Mouse (Mus musculus) stomach, postnatal 0 days (tissue): ENCODE data around the gene Mcf2l. TPM values are rescaled to one million over a fixed set of nuclear protein-coding genes. Genes with fewer than 3 reads are reported as not detected.

Source experiments
- ATAC-seq: fragments of 200-750 bp; cut with Nextera tagmentation; 2 replicates; pipeline ENCODE4 v1.8.0; 2017; ENCODE audit not compliant: low FRiP score, low TSS enrichment
- DNase-seq: peaks from one replicate; pipeline ENCODE4 v3.0.0-alpha.2; 2016; ENCODE audit warnings: low spot score
- H3K27ac ChIP-seq: fragments of 300-500 bp; sonication (generic); replicated peaks from 2 replicates; pipeline ENCODE4 v1.5.1; 2014; ENCODE audit warnings: mild to moderate bottlenecking, control low read depth
- H3K27me3 ChIP-seq: fragments of 300-500 bp; sonication (generic); 2 replicates; pipeline ENCODE4 v1.6.1; 2014; ENCODE audit warnings: low read length; ENCODE audit not compliant: control insufficient read depth, insufficient read depth
- H3K36me3 ChIP-seq: fragments of 300-500 bp; sonication (generic); 2 replicates; pipeline ENCODE4 v1.6.1; 2014; ENCODE audit warnings: low read length, mixed read lengths; ENCODE audit not compliant: control insufficient read depth, insufficient read depth
- H3K4me1 ChIP-seq: fragments of 300-500 bp; sonication (generic); replicated peaks from 2 replicates; pipeline ENCODE4 v1.6.1; 2014; ENCODE audit warnings: antibody characterized with exemption; ENCODE audit not compliant: control insufficient read depth, insufficient read depth
- H3K4me2 ChIP-seq: fragments of 300-500 bp; sonication (generic); replicated peaks from 2 replicates; pipeline ENCODE4 v1.6.1; 2014; ENCODE audit warnings: low read depth, mild to moderate bottlenecking, control low read depth, moderate library complexity
- H3K4me3 ChIP-seq: fragments of 300-500 bp; sonication (generic); 2 replicates; pipeline ENCODE4 v1.5.1; 2014; ENCODE audit warnings: low read depth, low read length, control low read depth
- H3K9ac ChIP-seq: fragments of 300-500 bp; sonication (generic); 2 replicates; pipeline ENCODE4 v1.6.1; 2014; ENCODE audit warnings: mild to moderate bottlenecking, low read length, control low read depth, mixed read lengths
- H3K9me3 ChIP-seq: fragments of 300-500 bp; sonication (generic); 2 replicates; pipeline ENCODE4 v1.6.1; 2016; ENCODE audit warnings: low read length; ENCODE audit not compliant: control insufficient read depth
- CTCF ChIP-seq: IDR thresholded peaks from 2 replicates; pipeline ENCODE4 v1.5.1; 2016; ENCODE audit warnings: antibody characterized with exemption, low read depth, mild to moderate bottlenecking, moderate library complexity
- EP300 ChIP-seq: optimal IDR thresholded peaks from 2 replicates; pipeline ENCODE3; 2016; ENCODE audit warnings: antibody characterized with exemption
- WGBS: fragments of 180-500 bp; shearing (Covaris S2); extraction: QIAGEN DNeasy Blood & Tissue Kit; methylation state at CpG from one replicate; pipeline ENCODE4 v1.1.7; 2014; 5-methylcytosine and 5-hydroxymethylcytosine counted together
- polyA plus RNA-seq: library from polyadenylated mRNA; unstranded; fragments of >200 nt; fragmentation: Nextera tagmentation; extraction: Ambion mirVana; gene quantifications from 2 replicates; pipeline ENCODE4 v1.2.1, GENCODE M21; 2015

Mcf2l gene
- polyA plus RNA-seq, 1 experiment from 2014 or later: 9.6 TPM

DNA sequence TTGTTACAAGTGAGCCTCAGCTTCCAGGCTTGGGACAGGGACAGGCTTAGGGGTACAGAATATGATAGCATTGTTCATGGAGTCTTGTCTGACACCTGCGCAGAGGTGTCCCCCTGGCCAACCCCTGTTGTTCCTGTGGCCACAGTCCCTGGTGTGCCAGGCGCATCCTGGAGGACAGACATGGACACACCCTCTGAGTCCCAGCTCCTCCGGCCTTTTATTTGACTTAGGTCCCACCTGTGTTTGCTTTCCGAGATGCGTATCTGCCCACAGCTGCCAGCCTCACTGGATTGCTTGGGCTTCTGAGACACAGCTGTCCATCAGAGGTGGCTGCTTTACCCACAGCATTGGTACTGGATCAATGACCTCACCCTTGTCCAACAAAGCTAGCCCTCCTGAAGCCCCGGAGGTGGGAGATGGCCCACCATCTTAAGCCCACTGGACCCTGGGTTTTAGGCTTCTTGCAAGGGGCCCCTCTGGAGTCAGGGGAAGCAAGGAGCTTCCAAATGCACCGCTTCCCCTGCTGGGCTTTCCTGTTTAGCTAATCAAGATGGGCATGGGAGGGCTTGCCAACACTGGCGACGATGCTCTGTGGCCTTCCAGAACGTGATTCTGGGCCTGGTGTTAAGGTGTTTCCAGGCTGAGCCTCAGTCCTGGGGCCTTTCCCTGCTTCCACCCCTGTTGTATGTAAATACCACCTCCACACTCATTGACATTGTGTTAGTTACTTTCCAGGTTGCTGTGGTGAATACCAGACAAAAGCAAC lies 67.7 kb downstream of the Mcf2l start:
- no peak overlapping the region for H3K9ac ChIP-seq
- no peak overlapping the region for H3K4me3 ChIP-seq
- no peaks in the 10 kb centered on the region for H3K9me3 ChIP-seq
- H3K4me1 ChIP-seq: no peaks in the 10 kb centered on the region
- DNase-seq: peak; percentile 52
- H3K4me2 ChIP-seq: peak overlapping the region; percentile 25; the same call in 1 of the 2 replicates
- TF ChIP-seq CTCF (no peak), EP300 (no peak)
- peak overlapping the region; percentile 35 for H3K27ac ChIP-seq
- peak; percentile 63 for ATAC-seq
- H3K27me3 ChIP-seq: no peaks in the 10 kb centered on the region
- no peaks in the 10 kb centered on the region for H3K36me3 ChIP-seq
- 54% methylated on average over 10 of the region's 10 CpGs for WGBS

DNA sequence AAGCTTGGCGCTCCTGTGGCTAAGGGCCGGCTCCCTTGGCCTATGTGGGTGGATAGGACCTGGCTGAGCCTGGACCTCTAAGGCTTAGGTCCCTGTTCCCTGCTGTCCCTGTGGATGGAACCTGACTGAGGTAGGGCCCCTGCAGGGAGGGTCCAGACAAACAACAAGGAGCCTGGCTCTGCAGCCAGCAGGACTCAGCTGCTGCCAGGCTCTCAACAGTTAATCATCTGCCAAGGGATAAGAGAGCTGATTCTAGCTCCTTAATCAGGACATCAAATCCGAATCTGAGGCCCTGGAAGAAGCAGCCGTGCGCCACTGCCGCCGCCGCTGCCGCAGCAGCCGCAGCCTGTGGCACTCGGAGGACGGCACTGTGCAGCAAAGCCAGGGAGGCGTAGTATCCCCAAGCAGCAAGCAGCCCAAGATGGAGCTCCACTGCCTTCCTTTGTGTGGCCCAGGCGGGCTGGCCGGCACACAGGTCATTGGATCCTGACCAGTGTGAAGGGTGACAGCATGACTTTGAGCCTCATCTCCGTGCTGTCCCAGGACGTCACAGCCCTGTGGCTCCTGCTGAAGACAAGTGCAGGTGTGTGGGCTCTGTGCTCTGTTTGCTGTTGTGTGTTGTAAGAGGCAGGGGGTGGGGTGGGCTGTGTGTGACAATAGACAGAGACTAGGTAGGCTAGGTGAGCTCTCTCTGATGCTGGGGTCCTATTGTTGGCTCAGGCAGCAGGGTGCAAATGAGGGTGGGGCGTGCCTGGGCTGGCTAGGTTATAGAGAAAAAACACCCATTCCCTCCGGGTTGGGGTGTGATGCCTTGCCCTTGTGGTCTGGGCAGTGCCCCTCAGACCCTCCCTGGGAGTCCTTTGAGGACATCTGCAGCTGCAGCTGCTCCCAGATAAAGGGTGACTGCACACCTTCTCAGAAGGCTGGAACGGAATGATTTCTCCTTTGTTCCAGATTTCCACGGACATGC lies 74.3 kb downstream of the Mcf2l start:
- Histone ChIP-seq H3K4me3 (peak overlapping the region; percentile 18; the same call in 1 of the 2 replicates), H3K27me3 (no peaks in the 10 kb centered on the region), H3K9ac (peak overlapping the region; percentile 52), H3K4me2 (peak overlapping the region; percentile 44), H3K27ac (peak overlapping the region; percentile 9; the same call in 1 of the 2 replicates), H3K9me3 (no peaks in the 10 kb centered on the region), H3K4me1 (no peaks in the 10 kb centered on the region), H3K36me3 (no peaks in the 10 kb centered on the region)
- ATAC-seq (peak; percentile 36; the same call in 1 of the 2 replicates), DNase-seq (no peak)
- 12% methylated on average over 21 of the region's 21 CpGs for WGBS
- no peak for TF ChIP-seq EP300
- TF ChIP-seq CTCF: no peak

DNA sequence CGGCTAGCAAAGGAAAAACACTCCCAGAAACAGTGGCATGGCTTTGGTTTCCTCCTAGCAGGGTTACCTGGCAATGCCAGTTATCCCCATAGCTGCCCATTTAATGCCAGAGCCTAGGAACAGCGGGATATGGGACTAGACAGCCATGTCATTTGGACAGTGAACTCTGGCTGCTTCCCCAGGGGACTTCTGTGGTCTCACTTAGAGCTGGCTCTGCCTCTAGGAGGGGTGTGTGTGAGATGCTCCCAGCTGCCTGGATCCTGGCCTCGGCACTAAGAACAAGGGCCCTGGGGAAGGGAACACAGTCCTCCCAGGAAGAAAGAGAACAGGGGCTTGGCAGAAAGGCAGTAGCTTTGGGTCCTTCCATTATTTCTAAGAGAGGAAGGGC lies 75.0 kb downstream of the Mcf2l start:
- WGBS: 26% methylated on average over 3 of the region's 3 CpGs
- no peak for ATAC-seq
- H3K36me3 ChIP-seq: no peaks in the 10 kb centered on the region
- no peaks in the 10 kb centered on the region for H3K27me3 ChIP-seq
- H3K9me3 ChIP-seq: no peaks in the 10 kb centered on the region
- no peak overlapping the region for H3K9ac ChIP-seq
- H3K27ac ChIP-seq: no peak overlapping the region
- no peaks in the 10 kb centered on the region for H3K4me1 ChIP-seq
- no peak for TF ChIP-seq CTCF
- TF ChIP-seq EP300: no peak
- H3K4me3 ChIP-seq: no peak overlapping the region
- peak overlapping the region; percentile 44 for H3K4me2 ChIP-seq
- no peak for DNase-seq

DNA sequence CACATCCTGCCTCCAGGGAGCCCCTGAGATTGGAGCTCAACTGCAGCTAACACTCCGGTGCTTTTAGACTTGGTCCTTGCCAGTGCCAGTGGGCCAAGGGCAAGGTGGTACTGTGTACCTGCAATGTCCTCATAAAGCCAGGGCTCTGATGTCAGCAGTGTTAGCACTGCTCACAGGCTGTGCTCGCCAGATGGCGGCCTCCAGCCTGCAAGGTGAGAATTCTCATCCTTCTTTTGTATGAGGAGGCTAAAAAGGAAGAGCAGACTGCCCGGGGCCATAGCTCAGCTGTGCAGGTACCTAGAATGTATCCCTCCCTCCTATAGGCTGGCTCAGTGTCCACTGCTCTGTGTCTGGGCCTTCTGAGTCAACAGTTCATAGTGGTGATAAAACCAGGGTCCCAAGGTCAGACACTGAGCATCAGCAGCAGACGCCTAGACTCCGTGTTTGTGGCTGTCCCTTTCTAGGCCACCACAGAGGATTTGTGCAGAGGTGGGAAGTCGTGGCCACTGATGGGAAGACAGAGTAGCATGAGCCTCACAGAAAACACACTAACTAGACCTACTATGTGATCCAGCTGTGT lies 77.5 kb downstream of the Mcf2l start:
- no peak for ATAC-seq

DNA sequence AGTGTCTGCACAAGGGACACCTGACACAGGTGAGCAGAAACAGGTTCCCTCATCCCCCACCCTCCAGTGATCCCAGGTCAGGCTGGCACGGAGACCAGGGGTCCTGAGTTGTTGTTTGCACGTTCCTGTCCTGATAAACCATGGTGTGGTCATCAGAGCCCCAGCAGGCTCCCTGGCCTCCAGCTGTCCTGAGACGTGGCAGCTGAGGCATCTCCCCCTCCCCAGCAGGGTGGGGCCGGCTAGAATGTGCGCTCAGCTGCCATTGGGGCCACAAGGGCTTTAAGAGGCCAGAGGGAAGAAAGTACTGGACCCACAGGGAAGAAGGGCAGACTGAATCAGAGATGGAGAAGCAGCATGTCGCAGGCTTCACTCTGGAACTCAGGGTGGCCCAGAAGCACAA lies 79.1 kb downstream of the Mcf2l start:
- 36% methylated on average over 6 of the region's 6 CpGs for WGBS
- no peak overlapping the region for H3K4me3 ChIP-seq
- no peaks in the 10 kb centered on the region for H3K36me3 ChIP-seq
- no peaks in the 10 kb centered on the region for H3K27me3 ChIP-seq
- ATAC-seq (no peak), DNase-seq (no peak)
- TF ChIP-seq CTCF: no peak
- no peak for TF ChIP-seq EP300
- H3K9me3 ChIP-seq: no peaks in the 10 kb centered on the region
- no peak overlapping the region for H3K9ac ChIP-seq
- H3K27ac ChIP-seq: no peak overlapping the region
- H3K4me2 ChIP-seq: no peak overlapping the region
- H3K4me1 ChIP-seq: no peaks in the 10 kb centered on the region; the same call in 1 of the 2 replicates

More for the DNA sequence above, 77.5 kb downstream of the Mcf2l start:
- H3K4me1 ChIP-seq: no peaks in the 10 kb centered on the region; the same call in 1 of the 2 replicates
- H3K4me2 ChIP-seq: no peak overlapping the region
- no peak for DNase-seq
- WGBS: 75% methylated on average over 7 of the region's 7 CpGs
- H3K27me3 ChIP-seq: no peaks in the 10 kb centered on the region
- no peak overlapping the region for H3K9ac ChIP-seq
- no peaks in the 10 kb centered on the region for H3K36me3 ChIP-seq
- H3K4me3 ChIP-seq: no peak overlapping the region
- no peak overlapping the region for H3K27ac ChIP-seq
- H3K9me3 ChIP-seq: no peaks in the 10 kb centered on the region
- TF ChIP-seq EP300: no peak
